Mouse (Mus musculus) WW6 (cell line): ENCODE measurements around the gene Prg4.

Experiments
- DNase-seq: peaks from one replicate; pipeline ENCODE4 v3.0.0-alpha.2; 2013; ENCODE audit warnings: low read depth, low spot score

Gene Prg4

DNA sequence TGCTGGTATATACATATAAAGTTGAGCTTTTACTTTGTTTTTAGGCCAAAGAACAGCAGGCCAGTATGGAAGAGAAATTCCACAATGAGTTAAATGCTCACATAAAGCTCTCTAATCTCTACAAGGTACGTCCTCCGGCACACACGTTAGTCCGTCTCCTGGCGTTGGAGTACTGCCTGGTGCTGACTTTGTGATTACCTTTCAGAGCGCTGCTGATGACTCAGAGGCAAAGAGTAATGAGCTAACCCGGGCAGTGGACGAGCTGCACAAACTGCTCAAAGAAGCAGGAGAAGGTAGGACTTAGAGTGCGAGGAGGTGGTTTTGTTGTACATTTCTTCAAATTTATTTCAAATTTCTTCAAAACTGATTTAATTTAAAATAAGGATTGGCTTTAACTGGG, 58.7 kb downstream of the Prg4 start:
- no peak for DNase-seq

DNA sequence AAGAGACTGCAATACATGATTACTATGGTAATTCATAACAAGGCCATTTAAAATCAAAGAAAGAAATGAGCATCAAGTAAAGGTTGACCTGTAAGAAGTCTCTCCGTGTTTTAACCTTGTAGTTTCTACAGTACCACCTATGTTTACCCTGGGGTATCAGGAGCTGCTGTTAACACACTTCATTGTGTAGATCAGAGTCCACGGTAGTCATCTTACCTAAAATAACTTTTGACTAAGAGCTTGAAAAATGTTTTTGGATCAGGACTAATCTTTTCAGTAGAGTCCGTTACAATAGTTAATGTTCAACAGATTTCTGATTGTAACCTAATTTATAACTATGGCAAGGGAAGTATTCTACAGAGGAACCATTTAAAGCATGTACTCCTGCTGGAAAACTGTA, 61.4 kb downstream of the Prg4 start:
- DNase-seq: no peak

DNA sequence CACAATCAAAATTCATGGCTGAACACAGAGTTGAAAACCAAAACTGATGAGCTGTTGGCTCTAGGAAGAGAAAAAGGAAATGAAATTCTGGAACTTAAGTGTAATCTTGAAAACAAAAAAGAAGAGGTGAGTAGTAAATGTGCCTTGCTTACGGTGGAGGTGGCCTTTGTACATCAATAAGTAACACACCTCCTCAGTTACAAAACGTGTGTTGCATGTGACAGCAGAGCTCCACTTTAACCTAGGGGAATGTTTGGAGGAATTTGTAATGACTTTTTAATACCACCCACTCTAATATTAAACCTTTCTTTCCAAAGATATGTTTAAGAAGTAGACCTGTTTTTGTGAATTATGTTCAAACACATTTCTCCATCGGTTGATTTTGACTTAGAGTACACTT, 62.1 kb downstream of the Prg4 start:
- DNase-seq: no peak
